23 mouse cellular contexts compared by ENCODE assay signal in genomic region chr5:149068745-149069144, GRCm38 (mm10).
DNase-seq lines count a peak whose midpoint lies in the region; ATAC-seq and TF ChIP-seq lines count a peak whose summit lies in the region.
"Had no signal": no experiment of that assay in that cellular context is flagged by ENCODE, and none has a peak within 500 bp of the region (broad histone marks: within the 10 kb centered on the region; RNA-seq: fewer than 3 reads in every experiment).

No protein-coding gene starts in this region.

- no peak for TF ChIP-seq CTCF in heart, postnatal 0 days (IDR thresholded peaks at IDR 0.05; ENCODE audit: low read depth)
- TF ChIP-seq CTCF in CH12.LX (conservative IDR thresholded peaks at IDR 0.05 in 1 of 2, IDR thresholded peaks at IDR 0.05 in 1 of 2; ENCODE audit: low read depth in 2 of 2, low read length in 2 of 2): no peak
- no peak for TF ChIP-seq CTCF in bone marrow macrophage, adult 2 months (IDR thresholded peaks at IDR 0.05; ENCODE audit: low read depth, low read length)
- TF ChIP-seq CTCF in liver, postnatal 0 days (IDR thresholded peaks at IDR 0.05; ENCODE audit: low read depth): no peak

- ATAC-seq in heart, postnatal 0 days (ENCODE audit: insufficient read depth, low read depth): no peak
- no peak for ATAC-seq in liver, postnatal 0 days
- ATAC-seq: intestine, postnatal 0 days had no signal

- H3K9me3 ChIP-seq in heart, postnatal 0 days (replicated peaks; ENCODE audit: control insufficient read depth, low read length): no peaks in the 10 kb centered on the region
- peaks cover 5% of the 10 kb centered on the region for H3K9me3 ChIP-seq in CH12.LX (replicated peaks; ENCODE audit: low read length)
- no peaks in the 10 kb centered on the region for H3K9me3 ChIP-seq in liver, postnatal 0 days (ENCODE audit: low read length)
- H3K9me3 ChIP-seq: embryonic facial prominence, embryonic 13.5 days; forebrain, embryonic 12.5 days; hindbrain, embryonic 12.5 days; neural tube, embryonic 15.5 days; stomach, embryonic 15.5 days had no signal

- peaks cover 7% of the 10 kb centered on the region; the same call in 1 of the 2 replicates for H3K4me1 ChIP-seq in heart, postnatal 0 days (ENCODE audit: control insufficient read depth, insufficient read depth)
- H3K4me1 ChIP-seq in CH12.LX (ENCODE audit: control insufficient read depth in 1 of 2, insufficient read depth in 2 of 2): peaks cover 11 to 14% of the 10 kb centered on the region in 2 experiments
- 0 out of 2 replicates have a peak, but pooled peaks cover 3% of the 10 kb centered on the region for H3K4me1 ChIP-seq in bone marrow macrophage, adult 2 months (ENCODE audit: control insufficient read depth, insufficient read depth, low read length)
- H3K4me1 ChIP-seq in liver, postnatal 0 days (ENCODE audit: insufficient read depth): peaks cover 8% of the 10 kb centered on the region; the same call in 1 of the 2 replicates
- H3K4me1 ChIP-seq: forebrain, embryonic 12.5 days; hindbrain, embryonic 12.5 days; neural tube, embryonic 15.5 days; stomach, embryonic 15.5 days had no signal

- no peak for TF ChIP-seq POLR2A in CH12.LX (IDR thresholded peaks at IDR 0.05; ENCODE audit: low read depth, low read length)
- TF ChIP-seq POLR2A in bone marrow macrophage, adult 2 months (IDR thresholded peaks at IDR 0.05; ENCODE audit: borderline replicate concordance, low read depth, low read length): no peak

- in situ Hi-C loops in CH12.LX (cut with MboI; ENCODE audit: low pct_ligation_motif_present, low pct_unique_long_range_greater_than_20kb, low sequenced_read_pairs): no loop called here

- TF ChIP-seq EP300 in heart, postnatal 0 days (IDR thresholded peaks at IDR 0.05; ENCODE audit: low read depth): no peak
- no peak for TF ChIP-seq EP300 in CH12.LX (IDR thresholded peaks at IDR 0.05; ENCODE audit: low read length)
- no peak for TF ChIP-seq EP300 in liver, postnatal 0 days (IDR thresholded peaks at IDR 0.05; ENCODE audit: low read depth)

- TF ChIP-seq RAD21 in CH12.LX (IDR thresholded peaks at IDR 0.05; ENCODE audit: low read depth, low read length): no peak

- no peaks in the 10 kb centered on the region for H3K36me3 ChIP-seq in heart, postnatal 0 days (replicated peaks; ENCODE audit: control insufficient read depth, insufficient read depth, low read length)
- H3K36me3 ChIP-seq in CH12.LX (replicated peaks in 1 of 2; ENCODE audit: control insufficient read depth in 1 of 2, insufficient read depth in 1 of 2, low read length in 1 of 2): no peaks in the 10 kb centered on the region
- no peaks in the 10 kb centered on the region for H3K36me3 ChIP-seq in liver, postnatal 0 days (replicated peaks; ENCODE audit: insufficient read depth, low read length)
- H3K36me3 ChIP-seq: embryonic facial prominence, embryonic 13.5 days; forebrain, embryonic 12.5 days; heart, embryonic 12.5 days; hindbrain, embryonic 12.5 days; neural tube, embryonic 15.5 days; stomach, embryonic 15.5 days had no signal

- no peak for DNase-seq in heart, postnatal 0 days (ENCODE audit: low spot score)
- no peak for DNase-seq in heart, adult 9 months (ENCODE audit: low spot score in 2 of 2)
- DNase-seq in CH12.LX (ENCODE audit: extremely low read depth): no peak
- no peak for DNase-seq in liver, postnatal 0 days
- no peak for DNase-seq in kidney, adult 9 months
- DNase-seq in layer of hippocampus, adult 8-10 months (ENCODE audit: low spot score in 2 of 2): no peak
- DNase-seq: adrenal gland, postnatal 10 days; cerebellum, adult 8-10 months; cerebellum, postnatal 36 days; embryo, embryonic 11 days; kidney, postnatal 4 days; lung, adult 18-20 months; lung, postnatal 14 days; right cerebral cortex, adult 18-20 months; right cerebral cortex, postnatal 4 days had no signal

- no peaks in the 10 kb centered on the region for H3K27me3 ChIP-seq in heart, postnatal 0 days (ENCODE audit: control insufficient read depth, insufficient read depth, low read length)
- no peaks in the 10 kb centered on the region for H3K27me3 ChIP-seq in CH12.LX (replicated peaks)
- H3K27me3 ChIP-seq in liver, postnatal 0 days (ENCODE audit: insufficient read depth, low read length): no peaks in the 10 kb centered on the region
- H3K27me3 ChIP-seq: embryonic facial prominence, embryonic 13.5 days; forebrain, embryonic 12.5 days; heart, embryonic 12.5 days; hindbrain, embryonic 12.5 days; neural tube, embryonic 15.5 days; stomach, embryonic 15.5 days had no signal

- H3K79me2 ChIP-seq in CH12.LX (replicated peaks; ENCODE audit: control insufficient read depth, extremely low read depth, insufficient read depth, poor library complexity, severe bottlenecking): no peaks in the 10 kb centered on the region

- no peak overlapping the region for H3K9ac ChIP-seq in heart, postnatal 0 days (replicated peaks; ENCODE audit: low read depth, low read length)
- peak overlapping the region; percentile 44 for H3K9ac ChIP-seq in CH12.LX (ENCODE audit: insufficient read depth, low read depth)
- H3K9ac ChIP-seq in liver, postnatal 0 days (replicated peaks): no peak overlapping the region
- H3K9ac ChIP-seq: embryonic facial prominence, embryonic 13.5 days; forebrain, embryonic 12.5 days; heart, embryonic 12.5 days; hindbrain, embryonic 12.5 days; neural tube, embryonic 15.5 days; stomach, embryonic 15.5 days had no signal

- no peak overlapping the region for H3K4me3 ChIP-seq in heart, postnatal 0 days (ENCODE audit: low read depth, low read length)
- peak overlapping the region in 2 of 3 experiments; percentile 34 to 37 for H3K4me3 ChIP-seq in CH12.LX (replicated peaks in 1 of 3; ENCODE audit: low read depth in 2 of 3, low read length in 2 of 3, poor library complexity in 1 of 3)
- H3K4me3 ChIP-seq in bone marrow macrophage, adult 2 months (ENCODE audit: insufficient read depth, low read length): 0 out of 2 replicates have a peak overlapping the region, but pooled peaks have one; percentile 45
- peak overlapping the region; percentile 41; the same call in 1 of the 2 replicates for H3K4me3 ChIP-seq in liver, postnatal 0 days (ENCODE audit: low read depth, low read length)
- H3K4me3 ChIP-seq: embryonic facial prominence, embryonic 13.5 days; forebrain, embryonic 12.5 days; heart, embryonic 12.5 days; hindbrain, embryonic 12.5 days; neural tube, embryonic 15.5 days; stomach, embryonic 15.5 days had no signal

- WGBS in heart, postnatal 0 days: 94% methylated on average over 10 of the region's 10 CpGs
- WGBS in liver, postnatal 0 days (ENCODE audit: insufficient replicate concordance): 89% methylated on average over 10 of the region's 10 CpGs

- dilution Hi-C loops in CH12.LX (cut with MboI; ENCODE audit: extremely low pct_ligation_motif_present, extremely low pct_unique_long_range_greater_than_20kb, low sequenced_read_pairs): no loop called here

- H3K27ac ChIP-seq in heart, postnatal 0 days (ENCODE audit: low read depth): no peak overlapping the region
- H3K27ac ChIP-seq in CH12.LX (ENCODE audit: insufficient read depth, low read depth): peak overlapping the region; percentile 43; the same call in 1 of the 2 replicates
- no peak overlapping the region for H3K27ac ChIP-seq in bone marrow macrophage, adult 2 months (ENCODE audit: insufficient read depth, low read depth, low read length)
- no peak overlapping the region for H3K27ac ChIP-seq in liver, postnatal 0 days (ENCODE audit: low read depth)
- H3K27ac ChIP-seq: embryonic facial prominence, embryonic 13.5 days; forebrain, embryonic 12.5 days; hindbrain, embryonic 12.5 days; neural tube, embryonic 15.5 days; stomach, embryonic 15.5 days had no signal

- H3K4me2 ChIP-seq in heart, postnatal 0 days (ENCODE audit: low read depth, low read length): peak overlapping the region; percentile 41; the same call in 1 of the 2 replicates
- H3K4me2 ChIP-seq in CH12.LX (ENCODE audit: insufficient read depth, low read depth, poor library complexity, severe bottlenecking): peak overlapping the region; percentile 79
- H3K4me2 ChIP-seq in liver, postnatal 0 days (ENCODE audit: low read depth, low read length): peak overlapping the region; percentile 80
- H3K4me2 ChIP-seq: embryonic facial prominence, embryonic 13.5 days; forebrain, embryonic 12.5 days; hindbrain, embryonic 12.5 days; neural tube, embryonic 15.5 days; stomach, embryonic 15.5 days had no signal

TF ChIP-seq in CH12.LX, 34 proteins besides CTCF, POLR2A, EP300 and RAD21:
- no peak for TF ChIP-seq USF2 (conservative IDR thresholded peaks at IDR 0.05; ENCODE audit: low read depth, low read length)
- TF ChIP-seq HCFC1 (IDR thresholded peaks at IDR 0.05; ENCODE audit: low read depth, low read length): no peak
- no peak for TF ChIP-seq POLR2AphosphoS2 (IDR thresholded peaks at IDR 0.05; ENCODE audit: low read depth, low read length)
- TF ChIP-seq USF1 (IDR thresholded peaks at IDR 0.05; ENCODE audit: low read depth, low read length): no peak
- TF ChIP-seq MAZ (IDR thresholded peaks at IDR 0.05; ENCODE audit: low read depth, low read length): 0 out of 2 replicates have a peak, but pooled peaks have one; percentile 1
TF ChIP-seq in CH12.LX: peak in this region for 1.
